Mouse (Mus musculus) heart, adult 2 months (tissue): ENCODE results near the gene P2rx3. TPM values are rescaled to one million over a fixed set of nuclear protein-coding genes. Genes with fewer than 3 reads are reported as not detected.

Experiments
- DNase-seq, 2 experiments: peaks; one replicate each; pipeline ENCODE4 v3.0.0; 2021
- H3K27ac ChIP-seq: fragments of 200-600 bp; 2 replicates; pipeline ENCODE4 v1.8.1; 2022
- H3K27me3 ChIP-seq: fragments of 200-500 bp; 2 replicates; pipeline ENCODE4 v1.6.1; 2012; ENCODE audit warnings: mild to moderate bottlenecking, low read length, inconsistent platforms, mixed read lengths; ENCODE audit not compliant: control insufficient read depth, insufficient read depth
- H3K36me3 ChIP-seq: fragments of 200-500 bp; 2 replicates; pipeline ENCODE4 v1.6.1; 2012; ENCODE audit warnings: low read length, inconsistent platforms; ENCODE audit not compliant: control insufficient read depth, insufficient read depth
- H3K4me1 ChIP-seq: fragments of 200-500 bp; 2 replicates; pipeline ENCODE4 v1.6.1; 2011; ENCODE audit warnings: low read length; ENCODE audit not compliant: control insufficient read depth, insufficient read depth
- H3K4me3 ChIP-seq: fragments of 200-600 bp; 2 replicates; pipeline ENCODE4 v1.8.1; 2022
- H3K79me2 ChIP-seq: fragments of 200-500 bp; replicated peaks from 2 replicates; pipeline ENCODE4 v1.6.1; 2012; ENCODE audit warnings: mild to moderate bottlenecking, inconsistent platforms, low read length, moderate library complexity, mixed read lengths; ENCODE audit not compliant: control insufficient read depth, insufficient read depth
- H3K9ac ChIP-seq: fragments of 200-500 bp; 2 replicates; pipeline ENCODE4 v1.6.1; 2012; ENCODE audit warnings: low read depth, mild to moderate bottlenecking, control low read depth, inconsistent platforms, low read length, mixed read lengths
- CTCF ChIP-seq: fragments of 200-600 bp; IDR thresholded peaks from 2 replicates; pipeline ENCODE4 v1.8.1; 2022; ENCODE audit warnings: antibody characterized with exemption, mild to moderate bottlenecking, moderate library complexity
- EP300 ChIP-seq: fragments of 200-500 bp; IDR thresholded peaks from 2 replicates; pipeline ENCODE4 v1.6.1; 2011; ENCODE audit warnings: low read depth, low read length, control low read depth; ENCODE audit not compliant: insufficient read depth
- POLR2A ChIP-seq: fragments of 200-500 bp; IDR thresholded peaks from 2 replicates; pipeline ENCODE4 v1.6.1; 2011; ENCODE audit warnings: mild to moderate bottlenecking, low read depth, low read length, control low read depth; ENCODE audit not compliant: insufficient read depth
- WGBS: fragments of 180-500 bp; shearing (Covaris S2); methylation state at CpG from one replicate; pipeline ENCODE4 v1.1.7; 2018; 5-methylcytosine and 5-hydroxymethylcytosine counted together
- intact Hi-C: fragments of 180-260 bp; cut with DNase I; formaldehyde crosslinking; loops from one replicate; pipeline ENCODE4 v1.15.1; 2025
- long read RNA-seq: library from polyadenylated mRNA; stranded (forward); transcript quantifications from one replicate; pipeline ENCODE4 v2.0.0, GENCODE M21; 2021
- polyA plus RNA-seq: library from polyadenylated mRNA; depleted of rRNA; stranded (reverse); fragments of >200 nt; gene quantifications from 2 replicates; pipeline ENCODE4 v1.2.3, GENCODE M21; 2012; rRNA removed
- total RNA-seq, 2 experiments: library from RNA; stranded (reverse); gene quantifications; 2 replicates each; pipeline ENCODE4 v1.2.3; 2021

The P2rx3 gene
- under 1 TPM; 0.25 to 0.81 TPM for total RNA-seq
- 0.39 and 0.79 TPM in 2 replicates for polyA plus RNA-seq
- long read RNA-seq, result 0 reads

DNA sequence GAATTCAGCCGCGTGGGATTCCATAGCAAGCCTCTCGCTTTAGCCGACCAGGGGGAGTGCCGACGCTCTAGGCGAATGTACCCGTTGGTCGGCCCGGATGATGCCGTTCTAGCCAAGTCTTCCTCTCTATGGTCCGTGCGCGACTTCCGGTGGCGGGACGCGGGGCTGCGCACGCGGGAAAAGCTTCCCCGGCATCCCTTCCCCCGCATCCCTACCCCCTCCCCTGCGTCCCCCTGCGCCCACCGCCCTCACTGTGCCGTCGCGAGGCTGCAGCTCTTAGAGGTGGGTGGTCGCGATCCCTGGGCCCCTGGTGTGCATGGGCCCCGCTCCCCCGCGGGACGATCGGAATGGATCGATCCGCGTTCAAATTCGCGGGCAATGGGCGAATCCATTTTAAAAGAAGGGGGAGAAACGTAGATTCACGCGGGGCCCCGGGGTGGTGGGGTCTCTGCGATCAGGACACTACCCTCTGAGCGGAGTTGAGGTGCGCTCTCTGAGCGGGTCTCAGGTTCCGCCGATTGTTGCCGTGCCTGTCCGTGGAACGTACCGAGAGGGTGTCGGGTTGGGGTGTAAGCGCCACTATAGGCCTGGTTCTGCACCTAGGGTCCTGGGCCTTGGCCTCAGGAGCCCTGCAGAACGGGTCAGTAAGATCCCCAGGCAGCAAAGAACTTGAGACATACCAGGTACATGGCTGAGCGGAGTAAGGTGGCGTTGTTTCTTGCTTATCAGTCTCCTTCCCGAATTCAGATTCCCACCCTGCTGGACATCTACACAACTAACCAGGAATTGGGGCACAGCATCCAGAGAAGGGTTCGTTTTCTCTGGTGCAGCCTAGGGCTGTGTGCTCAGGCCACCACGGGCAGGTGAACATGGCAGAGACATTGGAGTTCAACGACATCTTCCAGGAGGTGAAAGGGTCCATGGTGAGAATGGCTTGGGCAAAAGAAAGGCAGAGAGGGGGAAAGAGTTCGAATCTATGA lies at the start of gene P2rx3, which contains the start of gene Ssrp1:
P2rx3 (minus strand) TSS at position 416 of the 980 bp plus-strand sequence.
Ssrp1 (plus strand) TSS at position 188 of the 980 bp plus-strand sequence.
- Histone ChIP-seq H3K4me1 (peaks cover 5% of the 10 kb centered on the region), H3K27me3 (no peaks in the 10 kb centered on the region), H3K36me3 (no peaks in the 10 kb centered on the region; the same call in 1 of the 2 replicates), H3K9ac (peak within 1 kb of the TSS; percentile 90), H3K27ac (peak within 1 kb of the TSS; percentile 91), H3K79me2 (no peaks in the 10 kb centered on the region), H3K4me3 (peak within 1 kb of the TSS; percentile 99)
- 1% methylated on average over 66 of the region's 66 CpGs for WGBS
- peak; percentile 64; the same call in 1 of the 2 replicates for TF ChIP-seq EP300
- TF ChIP-seq POLR2A, result peak; percentile 75
- peak; percentile 28 for TF ChIP-seq CTCF
- peak; percentile 92 to 93 for DNase-seq
- intact Hi-C loops, result loop anchor here (1.0 to 5.0 kb wide), 2 partner anchors 10 to 310 kb away; partner anchors contain the start of gene Clp1

DNA sequence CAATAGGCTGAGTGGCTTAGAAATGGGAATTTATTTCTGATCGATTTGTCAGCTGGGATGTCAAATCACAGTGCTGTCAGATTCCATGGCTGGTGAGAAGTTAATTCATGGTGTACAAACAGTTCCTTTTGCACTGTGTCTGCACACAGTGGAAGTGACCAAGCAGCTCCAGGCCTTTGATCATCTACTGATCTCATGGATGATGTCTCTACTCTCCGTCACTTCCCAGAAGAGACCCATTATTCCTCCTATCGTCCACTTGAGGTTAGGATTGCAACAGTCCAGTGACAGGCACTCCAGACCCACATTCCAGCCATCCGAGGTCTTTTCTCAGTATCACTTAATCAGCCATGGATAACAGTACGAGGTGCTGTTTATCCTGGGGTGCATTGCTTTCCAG lies 36.5 kb upstream of the P2rx3 start:
- Histone ChIP-seq H3K4me1 (no peaks in the 10 kb centered on the region), H3K27ac (no peak overlapping the region), H3K27me3 (no peaks in the 10 kb centered on the region), H3K36me3 (no peaks in the 10 kb centered on the region), H3K4me3 (no peak overlapping the region), H3K79me2 (no peaks in the 10 kb centered on the region), H3K9ac (no peak overlapping the region)
- intact Hi-C loops, result no loop called here
- no peak for DNase-seq
- 76% methylated on average over 5 of the region's 5 CpGs for WGBS
- TF ChIP-seq POLR2A (no peak), CTCF (no peak), EP300 (no peak)

DNA sequence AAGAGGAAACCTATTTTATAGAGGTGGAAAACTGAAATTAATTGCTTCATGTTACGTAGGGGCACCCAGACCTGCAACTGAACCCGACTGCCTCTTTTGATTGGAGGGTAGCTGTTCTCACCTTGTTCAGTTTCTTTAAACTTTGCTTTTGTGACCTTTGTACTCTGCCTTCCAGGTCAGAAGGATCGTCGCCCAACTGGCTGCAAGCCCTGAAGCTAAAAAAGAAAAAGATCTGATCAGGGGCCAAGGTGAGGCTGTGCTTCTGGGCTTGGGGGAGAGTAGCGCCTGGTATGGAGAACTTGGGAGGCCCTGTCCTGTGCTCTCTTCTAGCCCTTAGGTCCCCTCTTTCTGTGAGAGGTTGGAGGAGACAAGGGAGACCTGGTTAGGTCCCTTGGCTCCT lies 34.7 kb upstream of the P2rx3 start:
- intact Hi-C loops, result no loop called here
- Histone ChIP-seq H3K27ac (no peak overlapping the region), H3K27me3 (no peaks in the 10 kb centered on the region), H3K4me3 (no peak overlapping the region), H3K4me1 (no peaks in the 10 kb centered on the region), H3K36me3 (no peaks in the 10 kb centered on the region), H3K9ac (no peak overlapping the region), H3K79me2 (no peaks in the 10 kb centered on the region)
- no peak for TF ChIP-seq POLR2A
- TF ChIP-seq EP300, result no peak
- no peak for TF ChIP-seq CTCF
- WGBS, result 84% methylated on average over 5 of the region's 5 CpGs
- DNase-seq, result no peak

DNA sequence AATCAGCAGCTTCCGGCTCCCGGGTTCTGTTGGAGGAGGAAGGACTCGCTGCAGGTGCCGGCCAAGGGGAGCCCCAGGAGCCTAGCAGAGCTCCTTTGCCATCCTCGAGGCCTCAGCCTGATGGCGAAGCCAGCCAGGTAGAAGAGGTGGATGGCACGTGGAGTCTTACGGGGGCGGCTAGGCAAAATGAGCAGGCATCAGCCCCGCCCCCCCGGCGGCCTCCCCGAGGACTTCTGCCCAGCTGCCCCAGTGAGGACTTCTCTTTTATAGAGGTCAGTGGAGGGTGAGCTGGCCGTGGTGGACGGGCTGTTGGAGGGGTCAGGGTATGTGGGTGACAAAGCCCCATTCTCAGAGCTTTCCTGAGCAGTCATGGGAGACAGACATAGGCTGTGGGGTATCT lies 32.8 kb upstream of the P2rx3 start:
- intact Hi-C loops, result no loop called here
- H3K9ac ChIP-seq, result no peak overlapping the region
- peaks cover 4% of the 10 kb centered on the region; the same call in 1 of the 2 replicates for H3K36me3 ChIP-seq
- H3K4me3 ChIP-seq, result no peak overlapping the region
- 84% methylated on average over 15 of the region's 15 CpGs for WGBS
- no peaks in the 10 kb centered on the region for H3K27me3 ChIP-seq
- TF ChIP-seq CTCF, result no peak
- DNase-seq, result no peak
- no peaks in the 10 kb centered on the region for H3K79me2 ChIP-seq
- H3K27ac ChIP-seq, result no peak overlapping the region
- H3K4me1 ChIP-seq, result no peaks in the 10 kb centered on the region; the same call in 1 of the 2 replicates

DNA sequence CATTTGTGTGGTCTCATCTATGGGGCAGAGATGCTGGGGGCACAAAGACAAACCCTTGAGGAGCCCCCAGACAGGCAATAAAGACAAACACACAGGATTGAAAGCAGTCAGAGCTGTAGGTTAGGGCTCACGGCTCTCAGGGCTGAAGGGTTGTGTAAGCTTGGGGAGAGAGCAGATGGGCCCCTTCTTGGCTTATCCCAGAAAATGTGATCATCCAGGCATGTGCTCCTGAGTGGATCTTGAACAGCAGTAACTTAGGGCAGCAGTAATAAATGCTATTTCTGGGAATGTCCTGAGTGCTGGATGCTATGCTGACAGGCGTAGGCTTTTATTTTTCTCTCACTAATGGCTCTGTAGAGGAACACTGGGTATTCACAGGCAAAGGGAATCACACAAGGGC lies 31.4 kb upstream of the P2rx3 start:
- no peaks in the 10 kb centered on the region for H3K79me2 ChIP-seq
- TF ChIP-seq EP300, result no peak
- TF ChIP-seq CTCF, result no peak
- TF ChIP-seq POLR2A, result no peak
- no peaks in the 10 kb centered on the region for H3K27me3 ChIP-seq
- peaks cover 4% of the 10 kb centered on the region; the same call in 1 of the 2 replicates for H3K36me3 ChIP-seq
- H3K27ac ChIP-seq, result no peak overlapping the region
- intact Hi-C loops, result no loop called here
- 83% methylated on average over 2 of the region's 2 CpGs for WGBS
- no peak for DNase-seq
- no peak overlapping the region for H3K9ac ChIP-seq
- H3K4me1 ChIP-seq, result peaks cover 7% of the 10 kb centered on the region
- H3K4me3 ChIP-seq, result no peak overlapping the region
